Mouse (Mus musculus) embryonic facial prominence, embryonic 14.5 days (tissue): ENCODE results near the gene Gpr142. TPM values are rescaled to one million over a fixed set of nuclear protein-coding genes. Genes with fewer than 3 reads are reported as not detected.

Experiments used
- ATAC-seq: fragments of 200-750 bp; cut with Nextera tagmentation; 2 replicates; pipeline ENCODE4 v1.8.0; 2017; ENCODE audit warnings: low read depth, moderate number of reproducible peaks, moderate TSS enrichment
- DNase-seq: peaks from one replicate; pipeline ENCODE4 v3.0.0-alpha.2; 2015; ENCODE audit warnings: low spot score
- H3K27ac ChIP-seq: fragments of 300-500 bp; sonication (generic); replicated peaks from 2 replicates; pipeline ENCODE4 v1.5.1; 2014; ENCODE audit warnings: low read depth, mild to moderate bottlenecking, low read length, moderate library complexity
- H3K27me3 ChIP-seq: fragments of 300-500 bp; sonication (generic); replicated peaks from 2 replicates; pipeline ENCODE4 v1.6.1; 2014; ENCODE audit warnings: low read length; ENCODE audit not compliant: control insufficient read depth, insufficient read depth
- H3K36me3 ChIP-seq: fragments of 300-500 bp; sonication (generic); 2 replicates; pipeline ENCODE4 v1.6.1; 2014; ENCODE audit warnings: low read length, mixed read lengths; ENCODE audit not compliant: control insufficient read depth, insufficient read depth
- H3K4me1 ChIP-seq: fragments of 300-500 bp; sonication (generic); 2 replicates; pipeline ENCODE4 v1.6.1; 2014; ENCODE audit warnings: antibody characterized with exemption, low read length; ENCODE audit not compliant: control insufficient read depth, insufficient read depth
- H3K4me2 ChIP-seq: fragments of 300-500 bp; sonication (generic); 2 replicates; pipeline ENCODE4 v1.6.1; 2014; ENCODE audit warnings: low read depth, mild to moderate bottlenecking, low read length, moderate library complexity, mixed read lengths
- H3K4me3 ChIP-seq: fragments of 300-500 bp; sonication (generic); 2 replicates; pipeline ENCODE4 v1.5.1; 2014; ENCODE audit warnings: low read depth, mild to moderate bottlenecking, low read length
- H3K9ac ChIP-seq: fragments of 300-500 bp; sonication (generic); 2 replicates; pipeline ENCODE4 v1.6.1; 2014; ENCODE audit warnings: low read depth, mild to moderate bottlenecking, low read length, moderate library complexity, mixed read lengths
- H3K9me3 ChIP-seq: fragments of 300-500 bp; sonication (generic); 2 replicates; pipeline ENCODE4 v1.6.1; 2016; ENCODE audit warnings: low read length; ENCODE audit not compliant: control insufficient read depth
- WGBS: fragments of 180-500 bp; shearing (Covaris S2); extraction: QIAGEN DNeasy Blood & Tissue Kit; methylation state at CpG from one replicate; pipeline ENCODE4 v1.1.7; 2014; 5-methylcytosine and 5-hydroxymethylcytosine counted together
- polyA plus RNA-seq: library from polyadenylated mRNA; unstranded; fragments of >200 nt; fragmentation: Nextera tagmentation; extraction: Ambion mirVana; gene quantifications from 2 replicates; pipeline ENCODE4 v1.2.1, GENCODE M21; 2014

The Gpr142 gene
- polyA plus RNA-seq, 1 experiment from 2014 or later, result not detected

GRCm38 (mm10) chr11:114807025-114807424, 8.3 kb downstream of the Gpr142 start:
- Histone ChIP-seq H3K27me3 (no peaks in the 10 kb centered on the region), H3K4me3 (no peak overlapping the region), H3K27ac (no peak overlapping the region), H3K4me1 (no peaks in the 10 kb centered on the region), H3K36me3 (no peaks in the 10 kb centered on the region), H3K4me2 (no peak overlapping the region), H3K9me3 (no peaks in the 10 kb centered on the region), H3K9ac (no peak overlapping the region)
- ATAC-seq (no peak), DNase-seq (no peak)
- WGBS, result 55% methylated on average over 2 of the region's 2 CpGs

- WGBS, result 37% methylated on average over 10 of the region's 14 CpGs
- DNase-seq (peak; percentile 57), ATAC-seq (no peak)
- no peaks in the 10 kb centered on the region for H3K36me3 ChIP-seq
- no peak overlapping the region for H3K9ac ChIP-seq
- H3K4me1 ChIP-seq, result no peaks in the 10 kb centered on the region
- no peak overlapping the region for H3K4me3 ChIP-seq
- no peaks in the 10 kb centered on the region for H3K27me3 ChIP-seq
- no peak overlapping the region for H3K4me2 ChIP-seq
- no peak overlapping the region for H3K27ac ChIP-seq
- H3K9me3 ChIP-seq, result no peaks in the 10 kb centered on the region
These were observed 9.1 kb downstream of the Gpr142 start for GRCm38 (mm10) chr11:114807686-114808427.

- WGBS, result 85% methylated on average over 1 of the region's 1 CpGs
- Histone ChIP-seq H3K36me3 (no peaks in the 10 kb centered on the region), H3K4me1 (no peaks in the 10 kb centered on the region), H3K9me3 (no peaks in the 10 kb centered on the region), H3K27me3 (no peaks in the 10 kb centered on the region), H3K9ac (no peak overlapping the region), H3K4me2 (no peak overlapping the region), H3K4me3 (no peak overlapping the region), H3K27ac (no peak overlapping the region)
- DNase-seq, result no peak
- ATAC-seq, result no peak
These were observed 10.6 kb downstream of the Gpr142 start for GRCm38 (mm10) chr11:114809371-114809770.

GRCm38 (mm10) chr11:114810344-114810743, 11.6 kb downstream of the Gpr142 start:
- Histone ChIP-seq H3K27me3 (no peaks in the 10 kb centered on the region), H3K4me3 (no peak overlapping the region), H3K27ac (no peak overlapping the region), H3K4me2 (no peak overlapping the region), H3K9ac (no peak overlapping the region), H3K9me3 (no peaks in the 10 kb centered on the region), H3K4me1 (no peaks in the 10 kb centered on the region), H3K36me3 (no peaks in the 10 kb centered on the region)
- ATAC-seq, result no peak
- DNase-seq, result no peak
- WGBS, result 3% methylated on average over 4 of the region's 4 CpGs

DNA sequence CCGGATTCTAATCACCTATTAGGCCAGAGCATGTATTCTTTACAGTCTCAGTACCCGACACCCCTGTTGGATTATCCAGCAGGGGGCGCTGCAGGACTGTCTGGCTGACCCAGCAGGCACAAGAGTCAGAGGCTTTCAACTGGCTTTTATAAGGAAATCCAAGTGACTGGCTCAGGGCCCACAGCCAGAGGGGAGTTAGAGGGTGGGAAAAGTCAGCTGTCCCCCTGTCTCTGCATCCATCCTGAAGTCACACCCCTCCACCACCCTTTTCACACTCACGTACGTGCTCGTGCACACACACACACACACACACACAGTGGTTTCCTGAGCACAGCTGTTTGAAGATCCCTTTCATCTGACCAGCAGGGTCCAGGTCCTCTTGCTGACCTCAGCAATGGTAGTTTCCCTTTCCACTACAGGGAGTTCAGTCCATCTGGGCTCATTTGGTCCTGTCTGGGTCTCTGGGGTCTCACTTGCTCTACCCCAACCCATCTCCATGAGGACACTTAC, 14.1 kb downstream of the Gpr142 start:
- Histone ChIP-seq H3K36me3 (no peaks in the 10 kb centered on the region), H3K27me3 (no peaks in the 10 kb centered on the region), H3K9me3 (no peaks in the 10 kb centered on the region), H3K4me3 (no peak overlapping the region), H3K27ac (no peak overlapping the region), H3K4me1 (no peaks in the 10 kb centered on the region), H3K4me2 (no peak overlapping the region), H3K9ac (no peak overlapping the region)
- 16% methylated on average over 6 of the region's 6 CpGs for WGBS
- peak; percentile 80 for ATAC-seq
- peak; percentile 89 for DNase-seq

- 67% methylated on average over 11 of the region's 11 CpGs for WGBS
- peak; percentile 20; the same call in 1 of the 2 replicates for ATAC-seq
- Histone ChIP-seq H3K4me2 (no peak overlapping the region), H3K27me3 (no peaks in the 10 kb centered on the region), H3K36me3 (no peaks in the 10 kb centered on the region), H3K9me3 (no peaks in the 10 kb centered on the region), H3K9ac (no peak overlapping the region), H3K4me1 (peaks cover 6% of the 10 kb centered on the region; the same call in 1 of the 2 replicates), H3K27ac (no peak overlapping the region), H3K4me3 (no peak overlapping the region)
- peak; percentile 59 for DNase-seq
These were observed 16.3 kb downstream of the Gpr142 start for GRCm38 (mm10) chr11:114814873-114815592.

- Histone ChIP-seq H3K27me3 (no peaks in the 10 kb centered on the region), H3K4me3 (no peak overlapping the region), H3K36me3 (no peaks in the 10 kb centered on the region), H3K9me3 (no peaks in the 10 kb centered on the region), H3K9ac (no peak overlapping the region), H3K4me1 (peaks cover 7% of the 10 kb centered on the region; the same call in 1 of the 2 replicates), H3K27ac (no peak overlapping the region), H3K4me2 (no peak overlapping the region)
- 92% methylated on average over 4 of the region's 4 CpGs for WGBS
- no peak for DNase-seq
- ATAC-seq, result no peak
These were observed 18.2 kb downstream of the Gpr142 start for GRCm38 (mm10) chr11:114816934-114817333.

DNA sequence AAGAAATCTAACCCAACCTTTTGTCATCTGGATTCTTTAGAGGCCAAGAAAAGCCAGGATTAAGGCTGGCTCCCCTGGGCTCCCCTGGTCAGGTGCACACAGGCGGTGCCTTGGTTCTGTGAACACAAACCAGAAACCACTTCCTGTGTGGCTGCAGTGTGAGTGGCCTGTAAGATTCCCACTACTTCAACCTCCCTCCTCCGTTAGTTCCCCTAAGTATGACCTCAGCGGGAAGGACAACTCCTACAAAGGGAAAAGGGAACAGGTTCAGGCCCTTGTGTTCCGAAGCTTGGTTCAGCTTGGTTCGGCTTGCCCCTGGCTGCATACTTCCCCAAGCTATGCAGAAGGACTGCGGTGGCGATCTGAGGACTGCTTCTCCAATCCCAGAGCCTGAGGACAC, 19.5 kb downstream of the Gpr142 start:
- Histone ChIP-seq H3K4me2 (no peak overlapping the region), H3K4me1 (peaks cover 16% of the 10 kb centered on the region), H3K36me3 (no peaks in the 10 kb centered on the region), H3K9ac (no peak overlapping the region), H3K4me3 (no peak overlapping the region), H3K27ac (no peak overlapping the region), H3K9me3 (no peaks in the 10 kb centered on the region), H3K27me3 (no peaks in the 10 kb centered on the region)
- no peak for DNase-seq
- no peak for ATAC-seq
- 87% methylated on average over 7 of the region's 7 CpGs for WGBS
